Mouse (Mus musculus) kidney, adult 18-20 months (tissue): ENCODE data around the gene Zbed3.
A peak's percentile ranks its signal among the peaks of the same experiment; 100 is the strongest.

Experiments used
- DNase-seq: peaks from one replicate; pipeline ENCODE4 v3.0.0; 2021

Gene Zbed3

DNA sequence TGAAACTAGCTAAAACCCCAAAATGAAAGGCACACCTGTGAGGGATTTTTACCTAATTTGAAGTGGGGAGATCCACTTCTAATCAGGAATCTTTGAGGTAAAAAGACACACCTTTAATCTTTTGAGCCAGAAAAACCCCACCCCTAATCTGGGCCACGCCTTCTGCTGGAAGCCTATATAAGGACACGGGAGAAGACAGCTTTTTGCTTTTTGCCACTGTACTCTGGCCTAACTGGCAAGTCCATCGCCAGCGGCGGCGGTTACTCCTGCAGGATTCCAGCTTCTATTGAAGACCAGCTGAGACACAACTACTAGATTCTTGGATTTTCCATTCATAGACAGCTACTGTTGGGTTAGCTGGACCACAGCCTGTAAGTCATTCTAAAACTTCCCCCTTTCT lies at the start of gene Zbed3:
Zbed3 (plus strand) TSS at position 213 of the 400 bp plus-strand sequence.
- peak; percentile 70 for DNase-seq

DNA sequence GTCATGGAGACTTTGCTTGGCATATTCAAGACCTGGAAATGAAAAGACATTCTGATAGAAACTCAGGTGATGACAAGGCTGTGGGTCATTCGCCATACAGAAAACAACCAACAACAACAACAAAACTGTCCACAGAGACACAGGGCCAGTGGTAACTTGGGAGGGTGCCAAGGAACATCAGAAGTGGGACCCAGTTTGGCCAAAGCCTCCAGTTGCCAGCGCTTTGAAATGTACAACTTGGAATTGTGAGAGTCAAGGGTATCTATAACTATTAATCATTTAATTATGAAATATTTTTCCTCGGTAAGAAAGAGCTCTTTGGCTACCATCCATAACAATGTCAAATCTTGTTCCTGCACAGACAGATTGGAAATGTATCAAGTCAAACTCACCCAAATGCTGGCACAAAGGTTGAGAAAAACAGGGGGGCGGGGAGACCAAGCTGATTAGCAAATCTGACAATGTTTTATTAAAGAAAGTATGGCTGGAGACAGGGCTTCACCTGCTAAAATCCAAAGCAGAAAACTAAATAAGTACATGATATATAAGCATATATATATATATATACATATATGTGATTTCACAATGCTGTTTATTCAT lies 44.9 kb upstream of the Zbed3 start:
- no peak for DNase-seq

DNA sequence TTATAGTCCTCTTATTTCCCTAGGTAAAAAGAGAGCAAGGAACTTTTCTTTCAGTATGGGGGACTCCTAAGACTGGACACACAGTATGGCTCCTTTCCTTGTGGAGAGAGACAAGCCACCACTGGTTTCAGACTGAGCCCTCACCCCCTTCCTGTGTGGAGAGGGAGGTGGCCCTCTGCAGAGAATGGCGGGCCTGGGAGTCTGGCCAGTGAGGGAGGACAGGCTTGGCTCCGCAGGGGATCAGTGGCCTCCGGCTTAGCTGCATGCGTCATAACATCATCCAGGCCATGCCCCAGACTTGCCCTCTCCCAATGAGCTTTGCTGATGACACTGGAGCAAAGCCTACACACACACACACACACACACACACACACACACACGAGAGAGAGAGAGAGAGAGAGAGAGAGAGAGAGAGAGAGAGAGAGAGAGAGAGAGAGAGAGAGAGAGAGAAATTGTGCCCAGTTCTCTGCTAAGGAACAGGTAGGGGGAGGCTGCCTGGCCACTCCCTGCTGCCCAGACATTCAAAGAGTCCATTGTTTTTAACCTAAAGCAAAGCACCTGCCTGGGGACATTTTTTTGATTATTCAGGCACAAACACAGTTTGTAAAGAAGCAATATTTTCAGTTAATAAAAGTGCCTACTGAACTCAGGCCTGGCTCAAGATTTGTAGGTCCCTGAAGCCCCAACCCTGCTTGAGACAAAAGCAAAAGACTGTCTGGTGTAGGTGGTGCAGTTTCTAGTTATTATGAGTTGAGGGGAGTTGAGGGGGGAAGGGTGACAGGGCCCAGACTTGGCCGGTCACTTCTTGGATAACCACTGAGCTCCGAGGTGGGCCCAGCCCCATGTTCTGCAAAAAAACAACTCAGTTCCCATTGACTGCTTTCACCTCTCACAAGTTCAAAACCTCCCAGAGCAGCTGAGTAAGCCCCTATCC lies 41.4 kb upstream of the Zbed3 start:
- no peak for DNase-seq

DNA sequence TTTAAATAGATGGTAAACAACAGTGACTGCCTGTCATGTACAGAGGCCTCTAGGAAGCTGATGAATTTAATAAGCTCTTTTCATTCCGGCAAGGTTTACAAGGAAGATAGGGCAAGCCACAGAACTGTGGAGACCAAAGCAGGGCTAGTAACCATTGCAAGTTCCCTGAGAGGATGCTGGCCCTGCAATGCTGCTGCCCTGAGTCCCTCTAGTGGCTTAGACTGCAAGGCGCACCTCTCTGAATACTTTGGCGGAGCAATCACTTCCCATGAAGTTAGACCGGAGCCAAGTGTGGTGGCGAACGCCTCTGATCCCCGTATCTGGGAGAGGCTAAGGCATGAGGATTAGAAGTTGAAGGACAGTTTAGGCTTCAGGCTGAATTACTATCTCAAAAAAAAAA lies 36.4 kb upstream of the Zbed3 start:
- DNase-seq = peak; percentile 80

DNA sequence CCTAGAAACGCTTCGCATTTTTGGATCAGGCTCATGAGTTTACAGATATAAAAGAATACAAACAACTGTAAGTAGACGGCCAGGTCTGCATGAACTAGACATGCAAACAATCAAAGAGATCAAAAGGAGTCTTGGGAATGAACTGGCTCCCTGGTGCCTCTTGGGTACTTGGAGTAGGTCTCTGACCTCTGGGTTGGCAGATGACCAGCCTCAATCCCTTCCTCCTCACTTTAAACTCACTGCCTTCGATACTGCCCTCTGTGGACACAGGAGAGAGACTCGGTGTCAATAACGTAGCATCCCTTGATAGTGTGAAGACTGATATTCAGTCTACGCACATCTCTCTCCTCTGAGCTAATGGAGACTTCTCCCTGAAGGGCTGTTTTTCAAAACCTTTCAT lies 35.4 kb upstream of the Zbed3 start:
- peak; percentile 29 for DNase-seq

DNA sequence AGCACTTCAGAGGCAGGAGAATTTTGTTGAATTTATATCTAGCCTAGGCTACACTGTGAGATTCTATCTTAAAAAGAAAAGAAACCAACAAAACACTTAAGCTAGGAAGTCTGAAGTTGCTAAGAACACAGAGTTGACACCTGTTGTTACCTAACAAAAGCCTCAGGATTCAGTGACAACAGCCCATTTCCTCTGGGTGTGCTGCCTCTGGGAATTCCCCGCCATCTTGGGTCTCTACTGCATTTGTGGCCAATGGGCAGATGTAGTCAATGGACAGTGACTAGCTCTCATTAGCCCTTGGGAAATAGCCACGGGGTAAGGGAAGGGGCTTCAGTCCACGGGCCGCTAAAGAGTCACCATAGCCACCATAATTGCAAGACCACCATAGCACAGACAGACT lies 31.4 kb upstream of the Zbed3 start:
- DNase-seq = no peak

DNA sequence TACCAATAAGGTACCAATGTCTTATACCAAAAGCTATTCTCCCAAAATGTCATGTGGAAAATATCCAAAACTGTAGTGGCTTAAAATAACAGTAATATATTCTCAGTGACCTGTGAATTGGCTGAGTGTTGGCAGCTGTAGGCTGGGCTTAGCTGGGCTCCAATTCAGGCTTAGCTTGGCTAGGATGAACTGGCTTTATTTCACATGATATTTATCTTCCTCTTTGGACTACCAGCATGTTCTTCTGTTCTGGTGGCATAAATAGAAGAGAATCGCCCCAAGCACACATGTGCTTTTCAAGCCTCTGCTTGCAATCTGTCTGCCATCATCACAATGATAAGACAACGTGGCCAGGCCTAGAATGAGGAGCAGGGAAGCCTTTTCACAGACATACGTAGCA lies 23.5 kb upstream of the Zbed3 start:
- no peak for DNase-seq

DNA sequence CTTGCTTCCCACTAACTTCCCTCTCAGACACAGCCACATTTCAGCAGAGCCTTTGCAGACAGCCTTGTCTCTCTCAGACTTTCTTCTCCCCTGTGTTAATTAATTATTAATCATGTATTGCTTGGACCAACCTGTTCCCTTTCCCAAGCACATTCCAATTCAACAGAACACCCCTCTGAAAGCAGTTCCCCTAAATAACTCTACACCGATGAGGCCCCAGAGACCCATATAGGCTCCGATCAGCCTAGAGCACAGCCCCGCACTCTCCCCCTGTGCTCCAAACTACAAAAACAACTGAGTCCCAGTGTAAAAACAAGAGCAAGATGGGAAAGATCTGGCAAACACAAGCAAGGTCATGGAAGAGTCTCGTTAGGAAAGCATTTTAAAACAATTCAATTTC lies 16.8 kb upstream of the Zbed3 start:
- DNase-seq = peak; percentile 54

DNA sequence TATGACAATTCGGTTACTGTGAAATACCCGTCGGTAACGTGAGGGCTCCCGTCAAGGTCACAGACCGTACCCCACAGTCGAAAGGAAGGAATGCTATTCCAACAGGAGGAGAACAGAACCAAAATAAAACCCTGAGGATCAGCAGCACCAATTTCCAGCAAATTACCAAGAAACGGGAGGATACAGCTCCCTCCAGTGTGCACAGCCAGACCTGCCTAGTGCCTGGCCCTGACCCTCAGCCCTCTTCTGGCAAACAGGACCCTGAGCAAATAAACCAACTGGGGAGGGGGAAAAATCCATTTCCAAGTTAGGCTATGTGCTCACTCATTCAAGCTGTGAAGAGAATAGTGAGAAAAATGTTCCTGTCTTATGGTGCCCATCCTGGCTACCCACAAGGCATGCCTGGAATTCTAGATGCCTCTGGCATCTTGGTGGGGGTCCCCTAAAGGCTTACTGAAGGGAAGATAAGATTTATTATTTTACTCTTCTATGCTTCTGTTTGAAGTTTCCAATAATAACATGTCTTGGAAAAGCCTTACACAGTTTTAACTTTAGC lies 16.2 kb upstream of the Zbed3 start:
- DNase-seq = peak; percentile 40

DNA sequence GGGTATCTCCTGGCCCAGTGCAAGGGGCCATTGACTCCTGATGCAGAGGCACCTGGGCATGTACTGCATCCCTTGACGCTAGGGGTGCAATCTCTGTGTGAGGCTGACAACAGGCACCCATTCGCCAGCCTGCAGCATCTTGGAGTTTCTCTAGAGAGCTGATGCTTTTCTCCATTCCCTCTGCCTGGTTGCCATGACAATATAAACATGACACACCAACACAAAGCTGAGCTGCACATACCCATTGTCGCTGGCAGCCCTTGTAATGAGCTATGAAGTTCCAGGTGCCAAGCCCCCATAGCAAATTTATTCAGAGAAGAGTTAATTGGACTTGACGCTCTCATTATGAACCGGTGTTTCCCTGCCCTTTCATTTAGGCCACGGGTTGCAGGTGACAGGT lies 11.4 kb upstream of the Zbed3 start:
- DNase-seq = no peak

DNA sequence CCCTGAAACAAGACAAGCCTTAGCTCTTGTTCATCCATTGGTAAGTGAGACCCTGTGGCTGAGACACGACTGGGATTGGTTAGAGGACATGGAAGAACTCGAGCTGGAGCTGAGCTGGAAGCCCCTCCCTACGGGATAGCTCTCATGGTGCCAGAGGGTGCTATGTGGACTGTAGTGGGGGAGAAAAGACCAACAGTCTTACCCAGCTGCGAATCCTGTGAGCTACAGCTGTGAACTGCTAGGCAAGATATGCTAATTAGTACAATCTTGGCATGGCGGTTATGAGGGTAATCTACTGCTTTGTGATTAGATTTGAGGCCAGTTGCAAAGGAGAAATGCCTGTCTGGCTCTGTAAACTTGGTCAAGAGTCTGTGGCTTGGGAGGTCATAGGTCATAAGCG lies 4.3 kb upstream of the Zbed3 start:
- DNase-seq = no peak

DNA sequence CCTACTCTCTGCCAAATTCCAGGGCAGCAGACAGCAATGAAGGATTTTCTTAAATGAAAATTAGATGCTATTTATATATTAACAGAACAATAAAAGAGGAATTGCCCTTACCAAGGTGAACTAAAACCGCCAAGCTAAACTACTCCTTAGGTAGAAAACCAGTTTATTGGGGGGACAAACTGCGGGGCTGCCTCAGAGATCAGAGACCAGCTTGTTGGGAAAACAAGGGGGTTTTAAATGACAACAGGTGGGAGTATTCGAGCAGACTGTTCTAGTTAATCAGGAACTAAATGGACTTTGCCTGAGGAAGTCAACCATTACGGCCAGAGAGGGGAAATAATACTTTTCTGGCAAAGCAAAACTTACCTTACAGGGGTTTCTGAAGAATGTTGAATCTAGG lies 3.0 kb upstream of the Zbed3 start:
- peak; percentile 62 for DNase-seq

DNA sequence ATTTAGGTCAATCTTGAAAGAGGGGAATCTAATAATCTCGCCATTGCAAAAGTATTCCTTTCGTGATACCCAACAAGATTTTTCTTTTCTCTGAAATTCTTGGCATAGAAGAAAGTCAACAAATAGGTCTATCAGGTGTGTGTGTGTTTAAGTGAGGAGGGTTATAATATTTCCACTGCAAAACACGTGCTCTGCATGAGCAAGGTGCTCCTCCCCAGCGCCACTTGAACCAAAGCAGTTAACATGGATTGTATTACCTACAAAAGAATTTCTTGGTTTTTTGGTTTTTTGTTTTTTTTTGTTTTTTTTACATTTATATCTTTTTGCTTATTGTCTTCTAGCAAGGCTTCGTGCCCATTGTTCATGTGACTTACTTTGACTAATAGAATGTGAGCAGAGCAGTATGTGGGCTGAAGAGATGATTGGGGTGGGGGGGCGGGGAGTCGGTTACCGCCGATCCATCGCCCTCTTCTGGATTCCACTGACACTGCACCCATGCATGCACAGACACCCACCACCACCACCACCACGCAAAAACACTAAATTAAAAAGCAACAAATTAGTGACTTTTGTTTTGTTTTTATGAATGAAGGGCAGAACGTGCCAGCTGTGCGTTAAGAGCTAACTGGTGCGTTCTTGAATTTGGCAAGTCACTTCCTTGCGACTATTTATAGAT lies 676 bp downstream of the Zbed3 start:
- peak; percentile 70 for DNase-seq

DNA sequence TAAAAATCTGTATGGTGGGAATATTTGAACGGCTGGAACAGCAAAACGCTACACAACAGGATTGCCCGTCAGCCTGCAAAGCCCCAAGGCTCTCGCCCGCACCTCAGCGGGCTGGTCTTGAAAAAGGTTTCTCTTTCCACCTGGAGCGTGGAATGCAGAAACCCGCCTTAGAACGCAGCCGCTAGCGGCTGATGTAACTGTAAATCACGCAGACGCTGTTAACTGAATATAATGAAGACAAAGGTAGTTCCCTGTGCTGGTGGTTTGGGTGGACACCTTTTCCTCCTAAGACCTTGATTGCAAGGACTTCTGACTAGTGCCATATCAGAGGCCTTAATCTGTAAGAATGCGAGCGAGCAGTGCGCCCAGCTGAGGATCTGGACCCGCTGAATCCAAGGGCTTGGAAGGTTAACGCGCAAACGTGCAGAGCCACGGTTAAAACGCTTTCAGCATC lies 1.2 kb downstream of the Zbed3 start:
- DNase-seq = no peak

DNA sequence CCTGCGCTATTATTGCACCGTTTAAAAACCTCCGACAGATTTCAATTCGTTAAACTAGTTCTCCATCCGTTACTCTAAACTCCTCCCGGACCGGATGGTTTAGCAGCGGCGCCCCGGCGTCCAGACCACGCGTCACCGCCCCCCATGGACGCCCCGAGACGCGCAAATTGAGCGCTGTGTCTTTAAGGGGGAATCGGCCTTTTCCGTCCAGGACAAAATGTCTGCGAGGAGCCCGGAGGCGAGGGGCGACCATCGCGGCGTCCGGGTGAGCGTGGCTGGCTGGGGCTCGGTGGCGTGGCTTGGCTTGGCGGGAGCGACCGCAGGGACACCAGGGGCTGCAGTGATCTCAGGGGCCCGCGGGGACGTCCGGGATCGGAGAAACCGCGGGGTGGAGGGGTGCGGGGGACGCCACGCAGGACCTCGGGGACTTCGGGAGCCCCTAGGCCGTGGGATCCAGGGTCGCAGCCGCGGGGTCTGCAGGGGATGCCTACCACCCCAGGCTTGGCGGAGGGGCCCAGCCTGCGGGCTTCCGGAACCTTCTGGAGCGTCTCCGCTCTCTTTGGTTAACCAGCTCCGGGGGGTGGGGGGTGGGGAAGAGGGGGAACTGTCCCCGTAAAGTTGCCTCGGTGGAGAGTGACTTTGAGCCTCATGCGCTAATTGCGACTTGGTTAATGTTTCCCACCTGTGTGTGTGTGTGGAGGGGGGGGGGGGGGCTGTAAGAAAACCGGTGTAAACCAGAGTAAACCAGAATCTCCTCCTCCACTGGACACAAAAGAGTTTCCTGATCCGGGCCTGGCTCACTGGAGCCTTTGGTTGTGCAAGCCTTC lies 1.9 kb downstream of the Zbed3 start:
- peak; percentile 78 for DNase-seq

DNA sequence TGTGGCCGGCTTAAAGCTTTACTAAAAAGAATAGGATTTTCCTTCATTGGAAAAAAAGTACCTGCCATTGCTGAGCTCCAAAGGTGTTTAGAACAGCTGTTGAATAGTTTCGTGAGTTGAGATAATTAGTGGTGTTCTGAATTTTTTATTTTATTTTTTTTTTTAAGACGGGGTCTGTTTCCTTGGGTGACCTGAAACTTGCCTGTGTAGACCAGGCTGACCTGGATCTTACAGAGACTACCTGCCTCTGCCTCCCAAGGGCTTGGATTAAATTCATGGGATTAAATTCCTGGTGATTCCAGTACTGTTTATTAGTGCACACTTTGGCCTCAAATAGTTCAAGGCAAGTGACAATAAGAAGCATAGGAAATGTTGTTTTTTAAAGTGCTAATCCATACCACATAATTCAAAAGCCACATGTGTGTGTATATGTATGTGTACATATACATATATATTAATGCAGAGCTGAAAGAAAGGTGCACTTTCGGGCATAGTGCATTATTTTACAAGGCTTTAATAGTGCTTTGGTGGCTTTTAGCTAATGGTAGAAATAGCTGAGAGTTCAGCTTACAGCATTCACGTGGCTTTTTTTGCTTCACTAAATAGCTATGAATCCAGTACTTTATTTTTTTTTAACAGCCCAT lies 2.6 kb downstream of the Zbed3 start:
- no peak for DNase-seq

DNA sequence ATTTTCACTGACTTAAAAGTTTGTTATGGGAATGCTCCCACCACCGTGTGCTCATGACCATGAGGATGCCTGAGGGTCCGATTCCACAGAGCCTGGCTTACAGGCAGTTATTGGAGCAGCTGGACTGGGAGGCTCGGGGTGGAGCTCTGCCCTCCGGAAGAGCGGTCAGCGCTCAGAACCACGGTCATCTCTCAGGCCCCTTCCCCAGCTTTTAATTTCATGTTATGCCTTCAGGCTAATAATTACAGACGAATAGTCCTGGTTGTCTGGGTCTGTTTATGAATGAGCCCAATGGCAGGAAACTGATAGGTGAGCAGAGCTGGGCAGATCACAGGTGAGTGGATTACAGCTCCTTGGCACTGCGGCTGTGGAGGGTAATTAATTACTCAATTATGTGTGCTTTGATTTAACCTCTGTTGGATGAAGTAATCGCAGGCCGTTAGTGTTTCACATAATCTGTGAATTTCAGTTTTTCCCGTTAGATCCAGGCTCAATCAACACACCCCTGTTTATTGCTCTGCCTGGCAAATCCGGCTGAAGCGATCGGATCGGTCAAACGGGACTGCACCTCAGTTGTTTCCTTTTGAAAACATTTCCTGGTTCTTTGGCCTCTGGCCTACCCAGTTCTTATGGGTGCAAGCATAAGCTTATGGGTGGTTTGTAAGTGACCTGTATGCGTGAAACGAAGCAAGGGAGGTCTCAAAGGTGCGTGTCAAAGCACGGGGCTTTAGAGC lies 3.4 kb downstream of the Zbed3 start:
- no peak for DNase-seq

DNA sequence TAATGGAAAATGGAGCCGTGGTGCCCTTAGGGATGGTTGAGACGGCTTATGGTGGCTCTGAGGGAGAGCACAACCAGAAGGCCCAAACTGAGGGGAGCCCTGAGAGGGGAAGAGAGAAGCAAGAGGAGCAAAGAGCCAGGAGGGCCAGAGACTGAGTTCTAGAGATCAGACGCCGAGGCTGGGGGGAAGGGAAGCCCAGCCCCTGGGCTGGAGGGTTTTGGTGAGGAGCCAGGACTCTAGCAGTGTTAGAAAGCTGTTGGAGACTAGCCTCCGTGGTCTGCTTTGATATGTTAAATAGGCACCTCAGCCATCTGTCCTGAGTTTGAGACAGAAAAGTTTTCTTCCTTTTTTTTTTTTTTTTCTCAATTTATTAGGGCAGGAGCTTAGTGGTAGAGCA lies 3.9 kb downstream of the Zbed3 start:
- peak; percentile 57 for DNase-seq

DNA sequence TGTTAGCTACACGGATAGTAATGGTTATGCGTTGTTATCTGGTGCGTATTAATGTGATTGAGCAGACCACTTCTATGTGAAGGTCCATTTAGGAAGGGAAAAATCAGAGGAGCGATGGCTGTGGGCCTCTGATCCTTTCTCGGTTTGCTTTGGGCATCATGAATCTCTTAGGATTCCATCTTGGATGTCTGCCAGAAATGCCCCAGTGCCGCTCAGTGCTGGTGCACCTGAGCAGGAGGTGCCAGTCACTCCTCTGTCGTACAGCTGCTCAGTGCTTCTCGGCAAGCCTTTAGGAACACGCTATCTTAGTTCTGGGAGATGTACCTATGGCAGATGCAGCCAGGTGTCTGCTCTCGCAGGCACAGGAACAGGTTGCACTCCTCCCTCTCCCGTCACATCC lies 5.4 kb downstream of the Zbed3 start:
- DNase-seq = peak; percentile 29

DNA sequence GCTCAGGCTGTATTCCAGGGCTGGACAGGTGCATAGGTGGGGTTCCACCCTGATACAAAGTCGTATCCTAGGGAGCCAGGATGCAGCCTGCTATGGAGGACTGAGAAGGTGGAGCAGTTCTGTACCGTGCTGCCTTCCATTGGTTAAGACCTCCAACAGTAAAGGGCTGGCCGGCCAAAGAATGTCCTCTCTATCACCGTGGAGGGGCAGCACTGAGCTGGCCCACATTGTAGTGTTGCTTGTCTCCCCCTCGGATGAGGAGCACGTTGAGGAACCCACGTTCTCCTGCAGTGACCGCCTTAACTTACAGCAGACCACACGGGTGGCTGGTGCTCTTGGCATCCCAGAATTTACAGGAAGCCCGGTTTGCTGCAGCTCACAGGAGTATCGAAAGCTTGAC lies 7.1 kb downstream of the Zbed3 start:
- DNase-seq = no peak
